Mouse (Mus musculus): ENCODE measurements at regions not wholly inside any gene's neighbourhood (a gene's known extent, or its start where the extent isn't known, plus 50 kb on each side); places are given as distances from the start of the nearest gene placed in this dataset.

- WGBS: 52% methylated on average over 2 of the region's 2 CpGs
- Histone ChIP-seq H3K27ac (no peak overlapping the region), H3K27me3 (ENCODE audit: low read depth, poor library complexity, severe bottlenecking) (no peaks in the 10 kb centered on the region), H3K4me3 (no peak overlapping the region), H3K9me3 (replicated peaks) (no peaks in the 10 kb centered on the region), H3K36me3 (no peaks in the 10 kb centered on the region), H3K4me1 (no peaks in the 10 kb centered on the region)
- no peak for DNase-seq (ENCODE audit: low spot score)
These were observed 187.3 kb upstream of the Cdh6 start for GRCm38 (mm10) chr15:13360741-13361140.

- no peaks in the 10 kb centered on the region for H3K9me3 ChIP-seq (replicated peaks)
- no peaks in the 10 kb centered on the region for H3K36me3 ChIP-seq
- H3K4me3 ChIP-seq: no peak overlapping the region
- 33% methylated on average over 1 of the region's 1 CpGs for WGBS
- no peak overlapping the region for H3K27ac ChIP-seq
- H3K4me1 ChIP-seq: no peaks in the 10 kb centered on the region
- DNase-seq (ENCODE audit: low spot score): no peak
- no peaks in the 10 kb centered on the region for H3K27me3 ChIP-seq (ENCODE audit: low read depth, poor library complexity, severe bottlenecking)
These were observed 185.6 kb upstream of the Cdh6 start for GRCm38 (mm10) chr15:13359026-13359425.

- 86% methylated on average over 3 of the region's 3 CpGs for WGBS
- no peak overlapping the region for H3K4me3 ChIP-seq
- no peaks in the 10 kb centered on the region for H3K4me1 ChIP-seq
- no peaks in the 10 kb centered on the region for H3K27me3 ChIP-seq (ENCODE audit: low read depth, poor library complexity, severe bottlenecking)
- H3K9me3 ChIP-seq (replicated peaks): no peaks in the 10 kb centered on the region
- H3K27ac ChIP-seq: no peak overlapping the region
- no peaks in the 10 kb centered on the region for H3K36me3 ChIP-seq
- no peak for DNase-seq (ENCODE audit: low spot score)
These were observed 176.8 kb upstream of the Cdh6 start for GRCm38 (mm10) chr15:13350321-13350720.

- no peak for DNase-seq (ENCODE audit: low spot score)
- Histone ChIP-seq H3K4me3 (no peak overlapping the region), H3K4me1 (no peaks in the 10 kb centered on the region), H3K27me3 (ENCODE audit: low read depth, poor library complexity, severe bottlenecking) (no peaks in the 10 kb centered on the region), H3K9me3 (replicated peaks) (no peaks in the 10 kb centered on the region), H3K36me3 (no peaks in the 10 kb centered on the region), H3K27ac (no peak overlapping the region)
- WGBS: 93% methylated on average over 1 of the region's 1 CpGs
These were observed 162.9 kb upstream of the Cdh6 start for GRCm38 (mm10) chr15:13336392-13336791.

GRCm38 (mm10) chr15:13324439-13324838 is 151.0 kb upstream of the Cdh6 start:
- 35% methylated on average over 2 of the region's 2 CpGs for WGBS
- no peak for DNase-seq (ENCODE audit: low spot score)
- H3K9me3 ChIP-seq (replicated peaks): no peaks in the 10 kb centered on the region
- no peak overlapping the region for H3K27ac ChIP-seq
- H3K4me3 ChIP-seq: no peak overlapping the region
- H3K4me1 ChIP-seq: peaks cover 29% of the 10 kb centered on the region
- no peaks in the 10 kb centered on the region for H3K27me3 ChIP-seq (ENCODE audit: low read depth, poor library complexity, severe bottlenecking)
- no peaks in the 10 kb centered on the region for H3K36me3 ChIP-seq

GRCm38 (mm10) chr15:13320599-13321348 is 147.3 kb upstream of the Cdh6 start:
- no peak overlapping the region for H3K27ac ChIP-seq
- H3K36me3 ChIP-seq: no peaks in the 10 kb centered on the region
- 57% methylated on average over 10 of the region's 10 CpGs for WGBS
- no peak overlapping the region for H3K4me3 ChIP-seq
- peaks cover 24% of the 10 kb centered on the region for H3K4me1 ChIP-seq
- H3K27me3 ChIP-seq (ENCODE audit: low read depth, poor library complexity, severe bottlenecking): no peaks in the 10 kb centered on the region
- DNase-seq (ENCODE audit: low spot score): no peak
- H3K9me3 ChIP-seq (replicated peaks): no peaks in the 10 kb centered on the region

GRCm38 (mm10) chr15:13304562-13304961 is 131.1 kb upstream of the Cdh6 start:
- 69% methylated on average over 6 of the region's 6 CpGs for WGBS
- DNase-seq (ENCODE audit: low spot score): no peak
- H3K36me3 ChIP-seq: no peaks in the 10 kb centered on the region
- peaks cover 7% of the 10 kb centered on the region for H3K4me1 ChIP-seq
- no peaks in the 10 kb centered on the region for H3K9me3 ChIP-seq (replicated peaks)
- no peak overlapping the region; the same call in 1 of the 2 replicates for H3K27ac ChIP-seq
- H3K4me3 ChIP-seq: no peak overlapping the region
- no peaks in the 10 kb centered on the region for H3K27me3 ChIP-seq (ENCODE audit: low read depth, poor library complexity, severe bottlenecking)

- H3K27ac ChIP-seq: no peak overlapping the region
- no peaks in the 10 kb centered on the region for H3K27me3 ChIP-seq (ENCODE audit: low read depth, poor library complexity, severe bottlenecking)
- H3K4me1 ChIP-seq: peaks cover 7% of the 10 kb centered on the region
- no peaks in the 10 kb centered on the region for H3K36me3 ChIP-seq
- WGBS: 80% methylated on average over 7 of the region's 7 CpGs
- no peak for DNase-seq (ENCODE audit: low spot score)
- no peaks in the 10 kb centered on the region for H3K9me3 ChIP-seq (replicated peaks)
- H3K4me3 ChIP-seq: no peak overlapping the region
These were observed 130.0 kb upstream of the Cdh6 start for GRCm38 (mm10) chr15:13303456-13303855.

- Histone ChIP-seq H3K27ac (no peak overlapping the region), H3K4me3 (no peak overlapping the region), H3K36me3 (no peaks in the 10 kb centered on the region), H3K27me3 (ENCODE audit: low read depth, poor library complexity, severe bottlenecking) (no peaks in the 10 kb centered on the region), H3K4me1 (peaks cover 7% of the 10 kb centered on the region), H3K9me3 (replicated peaks) (no peaks in the 10 kb centered on the region)
- WGBS: 85% methylated on average over 6 of the region's 6 CpGs
- no peak for DNase-seq (ENCODE audit: low spot score)
These were observed 129.2 kb upstream of the Cdh6 start for GRCm38 (mm10) chr15:13302672-13303071.

GRCm38 (mm10) chr15:13296967-13297366 is 123.5 kb upstream of the Cdh6 start:
- Histone ChIP-seq H3K36me3 (no peaks in the 10 kb centered on the region), H3K9me3 (replicated peaks) (no peaks in the 10 kb centered on the region), H3K27ac (no peak overlapping the region), H3K4me1 (no peaks in the 10 kb centered on the region), H3K27me3 (ENCODE audit: low read depth, poor library complexity, severe bottlenecking) (no peaks in the 10 kb centered on the region), H3K4me3 (no peak overlapping the region)
- WGBS: 54% methylated on average over 6 of the region's 6 CpGs
- DNase-seq (ENCODE audit: low spot score): no peak

GRCm38 (mm10) chr15:13289064-13289463 is 115.6 kb upstream of the Cdh6 start:
- Histone ChIP-seq H3K4me3 (no peak overlapping the region), H3K27ac (no peak overlapping the region), H3K9me3 (replicated peaks) (no peaks in the 10 kb centered on the region), H3K36me3 (no peaks in the 10 kb centered on the region), H3K4me1 (peaks cover 11% of the 10 kb centered on the region; the same call in 1 of the 2 replicates), H3K27me3 (ENCODE audit: low read depth, poor library complexity, severe bottlenecking) (no peaks in the 10 kb centered on the region)
- no peak for DNase-seq (ENCODE audit: low spot score)
- WGBS: 89% methylated on average over 3 of the region's 3 CpGs

- H3K4me3 ChIP-seq: no peak overlapping the region; the same call in 1 of the 2 replicates
- H3K27ac ChIP-seq: 0 out of 2 replicates have a peak overlapping the region, but pooled peaks have one; percentile 28
- H3K27me3 ChIP-seq (ENCODE audit: low read depth, poor library complexity, severe bottlenecking): no peaks in the 10 kb centered on the region
- 61% methylated on average over 11 of the region's 11 CpGs for WGBS
- H3K4me1 ChIP-seq: peaks cover 11% of the 10 kb centered on the region; the same call in 1 of the 2 replicates
- H3K9me3 ChIP-seq (replicated peaks): no peaks in the 10 kb centered on the region
- peak; percentile 36 for DNase-seq (ENCODE audit: low spot score)
- no peaks in the 10 kb centered on the region for H3K36me3 ChIP-seq
These were observed 114.4 kb upstream of the Cdh6 start for GRCm38 (mm10) chr15:13287878-13288277.

- Histone ChIP-seq H3K9me3 (replicated peaks) (no peaks in the 10 kb centered on the region), H3K4me3 (no peak overlapping the region), H3K4me1 (peaks cover 11% of the 10 kb centered on the region; the same call in 1 of the 2 replicates), H3K36me3 (no peaks in the 10 kb centered on the region), H3K27me3 (ENCODE audit: low read depth, poor library complexity, severe bottlenecking) (no peaks in the 10 kb centered on the region), H3K27ac (no peak overlapping the region)
- WGBS: 92% methylated on average over 3 of the region's 3 CpGs
- no peak for DNase-seq (ENCODE audit: low spot score)
These were observed 111.9 kb upstream of the Cdh6 start for GRCm38 (mm10) chr15:13285355-13285754.

GRCm38 (mm10) chr15:13284219-13284618 is 110.7 kb upstream of the Cdh6 start:
- no peak overlapping the region for H3K27ac ChIP-seq
- H3K27me3 ChIP-seq (ENCODE audit: low read depth, poor library complexity, severe bottlenecking): no peaks in the 10 kb centered on the region
- no peak overlapping the region for H3K4me3 ChIP-seq
- no peaks in the 10 kb centered on the region for H3K36me3 ChIP-seq
- no peaks in the 10 kb centered on the region for H3K9me3 ChIP-seq (replicated peaks)
- WGBS: 89% methylated on average over 2 of the region's 2 CpGs
- H3K4me1 ChIP-seq: peaks cover 11% of the 10 kb centered on the region; the same call in 1 of the 2 replicates
- DNase-seq (ENCODE audit: low spot score): no peak
